Mouse (Mus musculus): Measurements from ENCODE around the gene Slc7a7. TPM values are rescaled to one million over a fixed set of nuclear protein-coding genes. Genes with fewer than 3 reads are reported as not detected.

Gene Slc7a7
- polyA plus RNA-seq, 1 experiment from 2014 or later, result 2.6 TPM

- Histone ChIP-seq H3K4me2 (ENCODE audit: low read depth, low read length) (no peak overlapping the region), H3K36me3 (ENCODE audit: control insufficient read depth, insufficient read depth, low read length) (no peaks in the 10 kb centered on the region), H3K27ac (ENCODE audit: low read depth, low read length) (no peak overlapping the region), H3K27me3 (ENCODE audit: control insufficient read depth, insufficient read depth, low read length) (no peaks in the 10 kb centered on the region), H3K9me3 (ENCODE audit: control insufficient read depth, low read length) (no peaks in the 10 kb centered on the region), H3K9ac (replicated peaks; ENCODE audit: low read depth, low read length) (no peak overlapping the region), H3K4me3 (ENCODE audit: low read depth, low read length) (no peak overlapping the region), H3K4me1 (ENCODE audit: control insufficient read depth, insufficient read depth, low read length) (no peaks in the 10 kb centered on the region)
- ATAC-seq (ENCODE audit: low read depth), result no peak
- WGBS, result 62% methylated on average over 6 of the region's 6 CpGs
Observed at GRCm38 (mm10) chr14:54387546-54387945, 30.0 kb downstream of the Slc7a7 start.

- Histone ChIP-seq H3K27me3 (ENCODE audit: control insufficient read depth, insufficient read depth, low read length) (no peaks in the 10 kb centered on the region), H3K36me3 (ENCODE audit: control insufficient read depth, insufficient read depth, low read length) (no peaks in the 10 kb centered on the region), H3K4me1 (ENCODE audit: control insufficient read depth, insufficient read depth, low read length) (no peaks in the 10 kb centered on the region), H3K9me3 (ENCODE audit: control insufficient read depth, low read length) (no peaks in the 10 kb centered on the region), H3K27ac (ENCODE audit: low read depth, low read length) (no peak overlapping the region), H3K9ac (replicated peaks; ENCODE audit: low read depth, low read length) (no peak overlapping the region), H3K4me3 (ENCODE audit: low read depth, low read length) (no peak overlapping the region), H3K4me2 (ENCODE audit: low read depth, low read length) (no peak overlapping the region)
- 90% methylated on average over 7 of the region's 7 CpGs for WGBS
- ATAC-seq (ENCODE audit: low read depth), result no peak
Observed at GRCm38 (mm10) chr14:54385968-54386618, 31.5 kb downstream of the Slc7a7 start.

GRCm38 (mm10) chr14:54384396-54384795 is 33.2 kb downstream of the Slc7a7 start:
- Histone ChIP-seq H3K9me3 (ENCODE audit: control insufficient read depth, low read length) (no peaks in the 10 kb centered on the region), H3K9ac (replicated peaks; ENCODE audit: low read depth, low read length) (no peak overlapping the region), H3K27ac (ENCODE audit: low read depth, low read length) (no peak overlapping the region), H3K27me3 (ENCODE audit: control insufficient read depth, insufficient read depth, low read length) (no peaks in the 10 kb centered on the region), H3K4me2 (ENCODE audit: low read depth, low read length) (no peak overlapping the region), H3K4me3 (ENCODE audit: low read depth, low read length) (no peak overlapping the region), H3K36me3 (ENCODE audit: control insufficient read depth, insufficient read depth, low read length) (no peaks in the 10 kb centered on the region), H3K4me1 (ENCODE audit: control insufficient read depth, insufficient read depth, low read length) (no peaks in the 10 kb centered on the region)
- ATAC-seq (ENCODE audit: low read depth), result no peak
- WGBS, result 92% methylated on average over 8 of the region's 8 CpGs

- Histone ChIP-seq H3K27me3 (ENCODE audit: control insufficient read depth, insufficient read depth, low read length) (no peaks in the 10 kb centered on the region), H3K4me1 (ENCODE audit: control insufficient read depth, insufficient read depth, low read length) (no peaks in the 10 kb centered on the region), H3K4me3 (ENCODE audit: low read depth, low read length) (no peak overlapping the region), H3K27ac (ENCODE audit: low read depth, low read length) (no peak overlapping the region), H3K9ac (replicated peaks; ENCODE audit: low read depth, low read length) (no peak overlapping the region), H3K36me3 (ENCODE audit: control insufficient read depth, insufficient read depth, low read length) (no peaks in the 10 kb centered on the region), H3K4me2 (ENCODE audit: low read depth, low read length) (no peak overlapping the region), H3K9me3 (ENCODE audit: control insufficient read depth, low read length) (no peaks in the 10 kb centered on the region)
- ATAC-seq (ENCODE audit: low read depth), result no peak
- WGBS, result 51% methylated on average over 4 of the region's 4 CpGs
Observed at GRCm38 (mm10) chr14:54383355-54383771, 34.2 kb downstream of the Slc7a7 start.

- WGBS, result 39% methylated on average over 9 of the region's 9 CpGs
- Histone ChIP-seq H3K4me1 (ENCODE audit: control insufficient read depth, insufficient read depth, low read length) (no peaks in the 10 kb centered on the region), H3K4me3 (ENCODE audit: low read depth, low read length) (no peak overlapping the region), H3K27me3 (ENCODE audit: control insufficient read depth, insufficient read depth, low read length) (no peaks in the 10 kb centered on the region), H3K9ac (replicated peaks; ENCODE audit: low read depth, low read length) (no peak overlapping the region), H3K27ac (ENCODE audit: low read depth, low read length) (no peak overlapping the region), H3K4me2 (ENCODE audit: low read depth, low read length) (no peak overlapping the region), H3K36me3 (ENCODE audit: control insufficient read depth, insufficient read depth, low read length) (no peaks in the 10 kb centered on the region), H3K9me3 (ENCODE audit: control insufficient read depth, low read length) (no peaks in the 10 kb centered on the region)
- ATAC-seq (ENCODE audit: low read depth), result no peak
Observed at GRCm38 (mm10) chr14:54382641-54383040, 34.9 kb downstream of the Slc7a7 start.

- Histone ChIP-seq H3K4me1 (ENCODE audit: control insufficient read depth, insufficient read depth, low read length) (no peaks in the 10 kb centered on the region), H3K27ac (ENCODE audit: low read depth, low read length) (no peak overlapping the region), H3K9me3 (ENCODE audit: control insufficient read depth, low read length) (no peaks in the 10 kb centered on the region), H3K36me3 (ENCODE audit: control insufficient read depth, insufficient read depth, low read length) (no peaks in the 10 kb centered on the region), H3K4me3 (ENCODE audit: low read depth, low read length) (no peak overlapping the region), H3K9ac (replicated peaks; ENCODE audit: low read depth, low read length) (no peak overlapping the region), H3K27me3 (ENCODE audit: control insufficient read depth, insufficient read depth, low read length) (no peaks in the 10 kb centered on the region), H3K4me2 (ENCODE audit: low read depth, low read length) (no peak overlapping the region)
- no peak for ATAC-seq (ENCODE audit: low read depth)
- WGBS, result 76% methylated on average over 10 of the region's 10 CpGs
Observed at GRCm38 (mm10) chr14:54381816-54382215, 35.8 kb downstream of the Slc7a7 start.

- H3K4me3 ChIP-seq (ENCODE audit: low read depth, low read length), result no peak overlapping the region
- ATAC-seq (ENCODE audit: low read depth), result no peak
- no peaks in the 10 kb centered on the region for H3K27me3 ChIP-seq (ENCODE audit: control insufficient read depth, insufficient read depth, low read length)
- no peak overlapping the region for H3K9ac ChIP-seq (replicated peaks; ENCODE audit: low read depth, low read length)
- H3K9me3 ChIP-seq (ENCODE audit: control insufficient read depth, low read length), result no peaks in the 10 kb centered on the region
- no peaks in the 10 kb centered on the region for H3K36me3 ChIP-seq (ENCODE audit: control insufficient read depth, insufficient read depth, low read length)
- H3K27ac ChIP-seq (ENCODE audit: low read depth, low read length), result no peak overlapping the region
- H3K4me2 ChIP-seq (ENCODE audit: low read depth, low read length), result no peak overlapping the region
- no peaks in the 10 kb centered on the region for H3K4me1 ChIP-seq (ENCODE audit: control insufficient read depth, insufficient read depth, low read length)
- WGBS, result 65% methylated on average over 4 of the region's 4 CpGs
Observed at GRCm38 (mm10) chr14:54380616-54381015, 37.0 kb downstream of the Slc7a7 start.

GRCm38 (mm10) chr14:54379571-54379970 is 38.0 kb downstream of the Slc7a7 start:
- no peak overlapping the region for H3K9ac ChIP-seq (replicated peaks; ENCODE audit: low read depth, low read length)
- 61% methylated on average over 13 of the region's 13 CpGs for WGBS

GRCm38 (mm10) chr14:54377166-54377565 is 40.4 kb downstream of the Slc7a7 start:
- Histone ChIP-seq H3K36me3 (ENCODE audit: control insufficient read depth, insufficient read depth, low read length) (no peaks in the 10 kb centered on the region), H3K9me3 (ENCODE audit: control insufficient read depth, low read length) (no peaks in the 10 kb centered on the region), H3K27ac (ENCODE audit: low read depth, low read length) (no peak overlapping the region), H3K4me3 (ENCODE audit: low read depth, low read length) (no peak overlapping the region), H3K9ac (replicated peaks; ENCODE audit: low read depth, low read length) (no peak overlapping the region), H3K27me3 (ENCODE audit: control insufficient read depth, insufficient read depth, low read length) (no peaks in the 10 kb centered on the region), H3K4me1 (ENCODE audit: control insufficient read depth, insufficient read depth, low read length) (no peaks in the 10 kb centered on the region), H3K4me2 (ENCODE audit: low read depth, low read length) (no peak overlapping the region)
- WGBS, result 93% methylated on average over 6 of the region's 6 CpGs
- no peak for ATAC-seq (ENCODE audit: low read depth)

More at GRCm38 (mm10) chr14:54379571-54379970, 38.0 kb downstream of the Slc7a7 start:
- H3K4me3 ChIP-seq (ENCODE audit: low read depth, low read length), result no peak overlapping the region
- H3K9me3 ChIP-seq (ENCODE audit: control insufficient read depth, low read length), result no peaks in the 10 kb centered on the region
- no peak overlapping the region for H3K4me2 ChIP-seq (ENCODE audit: low read depth, low read length)
- no peaks in the 10 kb centered on the region for H3K27me3 ChIP-seq (ENCODE audit: control insufficient read depth, insufficient read depth, low read length)
- no peak overlapping the region for H3K27ac ChIP-seq (ENCODE audit: low read depth, low read length)
- no peaks in the 10 kb centered on the region for H3K4me1 ChIP-seq (ENCODE audit: control insufficient read depth, insufficient read depth, low read length)
- H3K36me3 ChIP-seq (ENCODE audit: control insufficient read depth, insufficient read depth, low read length), result no peaks in the 10 kb centered on the region
- no peak for ATAC-seq (ENCODE audit: low read depth)

Data from neural tube, embryonic 14.5 days (tissue).